Mouse (Mus musculus) natural killer cell, adult 2 months (primary cell): ENCODE measurements around the gene Mfap2.

ENCODE experiments used
- DNase-seq, 2 experiments: peaks; one replicate each; pipeline ENCODE4 v3.0.0; 2022; ENCODE audit warnings: low spot score in 2 of 2

The Mfap2 gene

GRCm38 (mm10) chr4:141024992-141025391 is 14.8 kb downstream of the Mfap2 start:
- no peak for DNase-seq

- no peak for DNase-seq
These were observed 20.5 kb downstream of the Mfap2 start for GRCm38 (mm10) chr4:141030541-141031206.

GRCm38 (mm10) chr4:141031733-141032132 is 21.5 kb downstream of the Mfap2 start:
- DNase-seq = peak; percentile 69 to 80

- DNase-seq = no peak
These were observed 23.7 kb downstream of the Mfap2 start for GRCm38 (mm10) chr4:141033606-141034549.

- DNase-seq = no peak
These were observed 30.9 kb downstream of the Mfap2 start for GRCm38 (mm10) chr4:141041117-141041516.

GRCm38 (mm10) chr4:141044816-141045215 is 34.6 kb downstream of the Mfap2 start:
- DNase-seq = peak; percentile 31 to 55

- no peak for DNase-seq
These were observed 38.7 kb downstream of the Mfap2 start for GRCm38 (mm10) chr4:141048810-141049475.

- no peak for DNase-seq
These were observed 39.2 kb downstream of the Mfap2 start for GRCm38 (mm10) chr4:141049476-141049835.

- DNase-seq = no peak
These were observed 42.2 kb downstream of the Mfap2 start for GRCm38 (mm10) chr4:141052442-141052841.

GRCm38 (mm10) chr4:141053138-141053537 is 42.9 kb downstream of the Mfap2 start:
- DNase-seq = no peak

- DNase-seq = no peak
These were observed 43.4 kb downstream of the Mfap2 start for GRCm38 (mm10) chr4:141053568-141054161.

- no peak for DNase-seq
These were observed 46.8 kb downstream of the Mfap2 start for GRCm38 (mm10) chr4:141056970-141057369.

GRCm38 (mm10) chr4:141058835-141059234 is 48.6 kb downstream of the Mfap2 start:
- DNase-seq = no peak

GRCm38 (mm10) chr4:141059616-141060425 is 49.6 kb downstream of the Mfap2 start:
- no peak for DNase-seq

- peak; percentile 99 for DNase-seq
These were observed 50.4 kb downstream of the Mfap2 start, which contains the start of gene Crocc for GRCm38 (mm10) chr4:141060426-141061301. Crocc (minus strand) TSS chr4:141060550.

- DNase-seq = no peak
These were observed 54.0 kb downstream of the Mfap2 start for GRCm38 (mm10) chr4:141064104-141064659.

- peak; percentile 74 to 85 for DNase-seq
These were observed 54.9 kb downstream of the Mfap2 start for GRCm38 (mm10) chr4:141065123-141065522.
